Comparison of ENCODE assay signal across 17 mouse cellular contexts in genomic region chr15:93790531-93790930, GRCm38 (mm10).
"Had no signal": no experiment of that assay in that cellular context is flagged by ENCODE, and none has a peak within 500 bp of the region (broad histone marks: within the 10 kb centered on the region; RNA-seq: fewer than 3 reads in every experiment).

No protein-coding gene starts in this region.

- H3K27me3 ChIP-seq: limb, embryonic 12.5 days; liver, embryonic 15.5 days; midbrain, embryonic 12.5 days; neural tube, embryonic 13.5 days; stomach, embryonic 15.5 days had no signal

- H3K4me1 ChIP-seq: liver, embryonic 15.5 days; midbrain, embryonic 12.5 days; stomach, embryonic 15.5 days had no signal

- H3K9ac ChIP-seq: limb, embryonic 12.5 days; liver, embryonic 15.5 days; lung, embryonic 14.5 days; midbrain, embryonic 12.5 days; neural tube, embryonic 13.5 days; stomach, embryonic 15.5 days had no signal

- H3K27ac ChIP-seq: kidney, postnatal 0 days; limb, embryonic 12.5 days; liver, embryonic 15.5 days; macrophage; midbrain, embryonic 12.5 days; neural tube, embryonic 13.5 days; stomach, embryonic 15.5 days had no signal

- H3K36me3 ChIP-seq: limb, embryonic 12.5 days; liver, embryonic 15.5 days; midbrain, embryonic 12.5 days; neural tube, embryonic 13.5 days; stomach, embryonic 15.5 days had no signal

- H3K4me2 ChIP-seq: limb, embryonic 12.5 days; liver, embryonic 15.5 days; lung, embryonic 14.5 days; midbrain, embryonic 12.5 days; neural tube, embryonic 13.5 days; stomach, embryonic 15.5 days had no signal

- H3K9me3 ChIP-seq: limb, embryonic 12.5 days; liver, embryonic 15.5 days; midbrain, embryonic 12.5 days; neural tube, embryonic 13.5 days; stomach, embryonic 15.5 days had no signal

- DNase-seq: kidney, adult 11 months; kidney, adult 9 months; kidney, postnatal 36 days; layer of hippocampus, adult 9-11 months; layer of hippocampus, postnatal 36 days; lung, embryonic 14.5 days; right cerebral cortex, postnatal 14 days; thymus, adult 2 months; thymus, postnatal 36 days had no signal

- H3K4me3 ChIP-seq: limb, embryonic 12.5 days; liver, embryonic 15.5 days; midbrain, embryonic 12.5 days; myocyte; neural tube, embryonic 13.5 days; stomach, embryonic 15.5 days had no signal
